Mouse (Mus musculus): ENCODE measurements around the gene Cyb561d1. TPM values are rescaled to one million over a fixed set of nuclear protein-coding genes. Genes with fewer than 3 reads are reported as not detected.

Gene Cyb561d1
- polyA plus RNA-seq, 1 experiment from 2014 or later, result 7.2 TPM

GRCm38 (mm10) chr3:108209946-108210770 lies 9.1 kb upstream of the Cyb561d1 start:
- H3K79me2 ChIP-seq (ENCODE audit: inconsistent target), result no peaks in the 10 kb centered on the region
- H3K27ac ChIP-seq, result peak overlapping the region; percentile 39
- 0 out of 2 replicates have a peak, but pooled peaks cover 4% of the 10 kb centered on the region for H3K36me3 ChIP-seq (ENCODE audit: inconsistent target)
- peak overlapping the region; percentile 59 for H3K4me3 ChIP-seq (ENCODE audit: inconsistent target)
- under 1% methylated on average over 63 of the region's 72 CpGs for WGBS (ENCODE audit: missing documents)

DNA sequence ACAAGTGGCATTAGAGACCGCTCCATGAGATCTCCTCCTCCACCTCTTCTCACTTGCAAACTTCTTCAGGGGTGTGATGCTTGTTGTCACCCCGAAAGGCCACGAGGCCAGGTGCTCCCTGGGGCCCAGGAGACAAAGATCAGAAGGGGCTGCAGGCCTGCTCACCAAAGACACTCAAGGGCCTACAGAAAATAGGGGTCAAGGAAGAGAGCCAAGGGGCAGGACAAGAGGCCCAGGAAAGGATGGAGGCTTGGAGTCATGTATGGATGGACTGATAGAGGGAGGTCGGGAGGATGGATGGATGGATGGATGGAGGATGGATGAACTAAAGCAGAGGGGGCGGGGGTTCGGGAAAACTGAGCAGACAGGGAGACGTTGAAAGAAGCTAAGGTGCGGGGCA lies 8.5 kb upstream of the Cyb561d1 start:
- H3K36me3 ChIP-seq (ENCODE audit: inconsistent target), result 0 out of 2 replicates have a peak, but pooled peaks cover 6% of the 10 kb centered on the region
- 14% methylated on average over 8 of the region's 8 CpGs for WGBS (ENCODE audit: missing documents)
- no peak overlapping the region for H3K27ac ChIP-seq
- peak overlapping the region; percentile 25 for H3K4me3 ChIP-seq (ENCODE audit: inconsistent target)
- no peaks in the 10 kb centered on the region for H3K79me2 ChIP-seq (ENCODE audit: inconsistent target)

GRCm38 (mm10) chr3:108209001-108209400 lies 8.0 kb upstream of the Cyb561d1 start:
- no peak overlapping the region for H3K27ac ChIP-seq
- 97% methylated on average over 3 of the region's 3 CpGs for WGBS (ENCODE audit: missing documents)
- H3K4me3 ChIP-seq (ENCODE audit: inconsistent target), result no peak overlapping the region
- H3K79me2 ChIP-seq (ENCODE audit: inconsistent target), result no peaks in the 10 kb centered on the region
- H3K36me3 ChIP-seq (ENCODE audit: inconsistent target), result 0 out of 2 replicates have a peak, but pooled peaks cover 6% of the 10 kb centered on the region

DNA sequence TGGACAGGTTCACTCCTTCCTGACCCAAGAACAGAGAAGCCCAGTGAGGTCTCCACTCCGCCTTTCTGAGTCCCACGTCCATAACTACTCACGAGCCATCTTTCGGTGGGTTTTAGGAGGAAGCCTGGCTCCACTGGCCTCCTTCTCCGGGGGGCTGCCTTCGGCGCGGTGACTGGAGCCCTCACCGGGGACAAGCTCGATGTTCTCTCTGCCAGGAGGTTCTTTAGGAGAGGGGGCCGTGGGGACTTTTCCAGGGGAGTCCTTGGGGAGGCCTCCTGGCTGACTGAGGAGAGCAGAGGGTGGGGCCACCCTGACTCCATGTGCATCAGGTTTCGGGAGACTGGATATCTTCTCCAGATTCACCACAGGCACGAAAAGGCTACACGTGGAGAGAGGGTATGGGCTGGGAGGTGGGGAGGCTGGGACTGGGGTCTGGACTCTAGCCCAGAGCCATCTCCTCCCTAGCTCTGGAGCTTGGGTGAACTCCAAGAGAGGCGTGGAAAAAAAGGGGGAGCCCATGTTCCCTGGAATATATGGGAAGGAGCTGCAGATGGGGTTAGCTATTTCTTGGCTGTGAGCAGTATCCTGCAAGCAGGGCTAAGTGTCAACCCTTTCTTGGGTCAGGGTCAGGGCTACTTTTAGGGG lies 5.8 kb upstream of the Cyb561d1 start:
- Histone ChIP-seq H3K36me3 (ENCODE audit: inconsistent target) (0 out of 2 replicates have a peak, but pooled peaks cover 6% of the 10 kb centered on the region), H3K27ac (no peak overlapping the region), H3K4me3 (ENCODE audit: inconsistent target) (no peak overlapping the region), H3K79me2 (ENCODE audit: inconsistent target) (no peaks in the 10 kb centered on the region)
- 94% methylated on average over 15 of the region's 15 CpGs for WGBS (ENCODE audit: missing documents)

- no peak overlapping the region for H3K27ac ChIP-seq
- 94% methylated on average over 7 of the region's 8 CpGs for WGBS (ENCODE audit: missing documents)
- 0 out of 2 replicates have a peak, but pooled peaks cover 6% of the 10 kb centered on the region for H3K36me3 ChIP-seq (ENCODE audit: inconsistent target)
- no peak overlapping the region for H3K4me3 ChIP-seq (ENCODE audit: inconsistent target)
- no peaks in the 10 kb centered on the region for H3K79me2 ChIP-seq (ENCODE audit: inconsistent target)
These were observed 4.6 kb upstream of the Cyb561d1 start for GRCm38 (mm10) chr3:108205601-108206000.

- 81% methylated on average over 11 of the region's 11 CpGs for WGBS (ENCODE audit: missing documents)
- H3K27ac ChIP-seq, result no peak overlapping the region
- H3K36me3 ChIP-seq (ENCODE audit: inconsistent target), result 0 out of 2 replicates have a peak, but pooled peaks cover 6% of the 10 kb centered on the region
- no peak overlapping the region for H3K4me3 ChIP-seq (ENCODE audit: inconsistent target)
- H3K79me2 ChIP-seq (ENCODE audit: inconsistent target), result peaks cover 7% of the 10 kb centered on the region
These were observed 3.5 kb upstream of the Cyb561d1 start for GRCm38 (mm10) chr3:108204470-108204869.

- Histone ChIP-seq H3K36me3 (ENCODE audit: inconsistent target) (0 out of 2 replicates have a peak, but pooled peaks cover 6% of the 10 kb centered on the region), H3K4me3 (ENCODE audit: inconsistent target) (no peak overlapping the region), H3K27ac (no peak overlapping the region), H3K79me2 (ENCODE audit: inconsistent target) (peaks cover 11% of the 10 kb centered on the region)
- WGBS (ENCODE audit: missing documents), result 84% methylated on average over 11 of the region's 11 CpGs
These were observed 2.8 kb upstream of the Cyb561d1 start for GRCm38 (mm10) chr3:108203621-108204325.

DNA sequence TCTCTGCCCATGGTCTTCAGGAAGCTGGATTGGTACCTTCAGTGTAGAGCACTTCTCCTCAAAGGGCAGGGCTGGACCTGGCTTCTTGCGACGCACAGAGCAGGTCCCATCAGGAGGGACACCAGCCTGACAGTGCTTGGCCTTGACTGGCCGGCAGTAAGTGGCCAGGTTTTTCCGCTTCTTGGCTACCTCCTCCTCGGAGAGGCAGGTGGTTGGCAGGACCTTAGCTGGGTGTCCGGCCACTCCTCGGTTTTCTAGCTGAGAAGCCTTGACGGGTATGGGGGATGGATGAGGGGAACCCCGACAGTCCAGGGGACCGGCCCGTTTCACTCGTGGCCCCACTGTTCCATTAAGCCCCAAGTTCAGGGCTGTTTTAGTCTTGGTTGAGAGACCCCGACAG lies 2.2 kb upstream of the Cyb561d1 start:
- Histone ChIP-seq H3K36me3 (ENCODE audit: inconsistent target) (0 out of 2 replicates have a peak, but pooled peaks cover 6% of the 10 kb centered on the region), H3K4me3 (ENCODE audit: inconsistent target) (no peak overlapping the region), H3K79me2 (ENCODE audit: inconsistent target) (peaks cover 11% of the 10 kb centered on the region), H3K27ac (no peak overlapping the region)
- 96% methylated on average over 11 of the region's 13 CpGs for WGBS (ENCODE audit: missing documents)

DNA sequence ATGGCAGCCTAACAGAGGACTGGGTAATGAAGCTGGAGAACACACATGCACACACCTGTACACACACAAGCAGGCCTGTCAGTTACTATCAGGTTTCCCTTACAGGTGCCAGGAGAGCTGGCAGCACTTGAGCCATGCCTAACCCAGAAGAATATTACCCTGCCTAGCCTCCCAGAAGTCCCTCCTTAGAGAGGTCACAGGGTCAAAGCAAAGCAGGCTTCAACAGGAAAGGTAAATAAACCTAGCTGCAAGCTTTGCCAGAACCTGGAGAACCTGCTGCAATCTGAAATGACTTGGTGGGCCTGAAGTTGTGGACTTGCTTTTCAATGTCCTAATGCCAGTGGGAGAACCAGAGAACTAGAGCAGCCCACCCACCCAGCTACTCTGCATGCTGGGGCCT lies 1.5 kb upstream of the Cyb561d1 start:
- H3K27ac ChIP-seq, result no peak overlapping the region

GRCm38 (mm10) chr3:108199231-108199630 lies 1.8 kb downstream of the Cyb561d1 start:
- 95% methylated on average over 6 of the region's 6 CpGs for WGBS (ENCODE audit: missing documents)
- Histone ChIP-seq H3K36me3 (ENCODE audit: inconsistent target) (no peaks in the 10 kb centered on the region), H3K27ac (no peak overlapping the region), H3K79me2 (ENCODE audit: inconsistent target) (peaks cover 11% of the 10 kb centered on the region), H3K4me3 (ENCODE audit: inconsistent target) (peak overlapping the region; percentile 68; the same call in 1 of the 2 replicates)

More for the DNA sequence above, 1.5 kb upstream of the Cyb561d1 start:
- peaks cover 11% of the 10 kb centered on the region for H3K79me2 ChIP-seq (ENCODE audit: inconsistent target)
- no peak overlapping the region for H3K4me3 ChIP-seq (ENCODE audit: inconsistent target)
- H3K36me3 ChIP-seq (ENCODE audit: inconsistent target), result 0 out of 2 replicates have a peak, but pooled peaks cover 6% of the 10 kb centered on the region

DNA sequence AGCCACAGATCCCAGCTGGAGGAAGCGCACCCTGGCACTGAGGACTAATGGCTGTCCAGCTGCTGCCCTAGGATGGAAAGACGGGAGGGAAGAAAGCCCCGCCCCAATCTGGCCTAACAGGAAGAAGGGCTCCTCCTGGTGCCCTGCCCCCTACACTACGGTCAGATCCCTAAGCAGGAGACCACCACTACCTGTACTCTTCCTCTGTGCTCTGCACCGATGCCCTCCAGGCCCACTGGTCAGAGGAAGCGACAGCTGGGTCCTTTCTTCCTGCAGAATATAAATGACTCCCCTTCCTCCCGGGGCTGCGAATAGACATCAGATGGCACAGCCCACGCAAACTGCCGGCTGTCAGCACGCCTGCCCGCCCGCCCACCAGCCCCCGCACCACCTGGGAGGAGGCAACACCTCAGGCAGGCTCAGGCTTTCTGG lies 3.9 kb downstream of the Cyb561d1 start:
- Histone ChIP-seq H3K27ac (no peak overlapping the region), H3K4me3 (ENCODE audit: inconsistent target) (no peak overlapping the region), H3K36me3 (ENCODE audit: inconsistent target) (no peaks in the 10 kb centered on the region), H3K79me2 (ENCODE audit: inconsistent target) (peaks cover 11% of the 10 kb centered on the region)
- 79% methylated on average over 14 of the region's 14 CpGs for WGBS (ENCODE audit: missing documents)

DNA sequence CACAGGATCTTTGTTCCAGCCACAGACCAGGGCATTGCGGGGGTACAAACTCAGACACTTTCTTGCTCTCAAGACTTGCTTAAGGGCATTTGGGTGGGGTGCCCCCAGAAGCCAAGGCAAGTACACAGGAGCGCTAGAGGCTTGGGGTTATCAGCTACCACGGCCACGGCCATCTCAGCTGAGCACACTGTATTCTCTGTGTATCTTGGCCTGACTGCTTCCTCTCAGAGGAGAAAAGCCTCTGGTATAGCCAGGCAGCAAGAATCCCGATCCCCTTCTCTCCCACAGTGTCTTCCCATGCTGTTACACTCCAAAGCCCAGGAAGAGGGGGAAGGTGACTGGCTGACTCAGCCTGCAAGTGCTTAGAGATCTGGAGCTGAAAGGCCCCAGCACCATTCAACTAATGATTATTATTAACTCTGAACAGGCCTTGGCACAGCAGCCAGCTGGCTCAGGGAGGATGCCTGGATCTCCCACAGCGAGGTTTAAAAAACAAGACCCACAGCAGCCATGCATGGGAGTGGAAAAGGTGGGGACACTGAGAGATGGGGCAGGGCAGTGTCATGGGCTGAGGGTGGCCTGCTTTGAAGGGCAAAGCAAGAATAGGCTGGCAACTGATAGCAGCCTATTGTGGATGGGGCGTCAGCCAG lies 4.9 kb downstream of the Cyb561d1 start:
- WGBS (ENCODE audit: missing documents), result 99% methylated on average over 7 of the region's 7 CpGs
- Histone ChIP-seq H3K36me3 (ENCODE audit: inconsistent target) (no peaks in the 10 kb centered on the region), H3K79me2 (ENCODE audit: inconsistent target) (peaks cover 11% of the 10 kb centered on the region), H3K4me3 (ENCODE audit: inconsistent target) (no peak overlapping the region), H3K27ac (no peak overlapping the region)

GRCm38 (mm10) chr3:108195287-108195686 lies 5.7 kb downstream of the Cyb561d1 start:
- no peaks in the 10 kb centered on the region for H3K36me3 ChIP-seq (ENCODE audit: inconsistent target)
- no peak overlapping the region for H3K4me3 ChIP-seq (ENCODE audit: inconsistent target)
- peaks cover 11% of the 10 kb centered on the region for H3K79me2 ChIP-seq (ENCODE audit: inconsistent target)
- WGBS (ENCODE audit: missing documents), result 79% methylated on average over 4 of the region's 4 CpGs
- no peak overlapping the region for H3K27ac ChIP-seq

- WGBS (ENCODE audit: missing documents), result 98% methylated on average over 4 of the region's 4 CpGs
- Histone ChIP-seq H3K4me3 (ENCODE audit: inconsistent target) (no peak overlapping the region), H3K79me2 (ENCODE audit: inconsistent target) (no peaks in the 10 kb centered on the region; the same call in 1 of the 2 replicates), H3K36me3 (ENCODE audit: inconsistent target) (no peaks in the 10 kb centered on the region), H3K27ac (no peak overlapping the region)
These were observed 7.3 kb downstream of the Cyb561d1 start for GRCm38 (mm10) chr3:108193686-108194085.

Data from macrophage (primary cell).